Mouse (Mus musculus) neural tube, embryonic 14.5 days (tissue): ENCODE results near the gene Furin. TPM values are rescaled to one million over a fixed set of nuclear protein-coding genes. Genes with fewer than 3 reads are reported as not detected.

Experiments used
- ATAC-seq: fragments of 200-750 bp; cut with Nextera tagmentation; 2 replicates; pipeline ENCODE4 v1.8.0; 2017; ENCODE audit warnings: low read depth, mild to moderate bottlenecking, moderate TSS enrichment, moderate library complexity
- H3K27ac ChIP-seq: fragments of 300-500 bp; sonication (generic); 2 replicates; pipeline ENCODE4 v1.5.1; 2014; ENCODE audit warnings: low read depth, mild to moderate bottlenecking, control low read depth, low read length, moderate library complexity, mixed read lengths
- H3K27me3 ChIP-seq: fragments of 300-500 bp; sonication (generic); 2 replicates; pipeline ENCODE4 v1.6.1; 2014; ENCODE audit warnings: low read length; ENCODE audit not compliant: control insufficient read depth, insufficient read depth
- H3K36me3 ChIP-seq: fragments of 300-500 bp; sonication (generic); 2 replicates; pipeline ENCODE4 v1.6.1; 2014; ENCODE audit warnings: low read length, mixed read lengths; ENCODE audit not compliant: control insufficient read depth, insufficient read depth
- H3K4me1 ChIP-seq: fragments of 300-500 bp; sonication (generic); 2 replicates; pipeline ENCODE4 v1.6.1; 2014; ENCODE audit warnings: low read length; ENCODE audit not compliant: control insufficient read depth, insufficient read depth
- H3K4me2 ChIP-seq: fragments of 300-500 bp; sonication (generic); 2 replicates; pipeline ENCODE4 v1.6.1; 2014; ENCODE audit warnings: mild to moderate bottlenecking, low read depth, low read length, control low read depth
- H3K4me3 ChIP-seq: fragments of 300-500 bp; sonication (generic); 2 replicates; pipeline ENCODE4 v1.5.1; 2014; ENCODE audit warnings: low read depth, low read length, control low read depth, mixed read lengths
- H3K9ac ChIP-seq: fragments of 300-500 bp; sonication (generic); replicated peaks from 2 replicates; pipeline ENCODE4 v1.6.1; 2014; ENCODE audit warnings: low read depth, mild to moderate bottlenecking, control low read depth, low read length, mixed read lengths
- H3K9me3 ChIP-seq: fragments of 300-500 bp; sonication (generic); 2 replicates; pipeline ENCODE4 v1.6.1; 2016; ENCODE audit warnings: low read length; ENCODE audit not compliant: control insufficient read depth
- WGBS: fragments of 180-500 bp; shearing (Covaris S2); extraction: QIAGEN DNeasy Blood & Tissue Kit; methylation state at CpG from one replicate; pipeline ENCODE4 v1.1.7; 2014; 5-methylcytosine and 5-hydroxymethylcytosine counted together
- polyA plus RNA-seq: library from polyadenylated mRNA; unstranded; fragments of >200 nt; fragmentation: Nextera tagmentation; extraction: Ambion mirVana; gene quantifications from 2 replicates; pipeline ENCODE4 v1.2.1, GENCODE M21; 2014

Gene Furin
- polyA plus RNA-seq, 1 experiment from 2014 or later = 5.3 TPM

GRCm38 (mm10) chr7:80368009-80368408 lies 37.2 kb downstream of the Furin start:
- Histone ChIP-seq H3K27me3 (no peaks in the 10 kb centered on the region), H3K4me2 (no peak overlapping the region), H3K4me3 (no peak overlapping the region), H3K4me1 (peaks cover 15% of the 10 kb centered on the region), H3K27ac (no peak overlapping the region), H3K9ac (no peak overlapping the region), H3K9me3 (no peaks in the 10 kb centered on the region), H3K36me3 (peaks cover 34% of the 10 kb centered on the region)
- 93% methylated on average over 9 of the region's 9 CpGs for WGBS
- no peak for ATAC-seq

- no peak overlapping the region for H3K4me2 ChIP-seq
- H3K4me3 ChIP-seq = no peak overlapping the region
- H3K9me3 ChIP-seq = no peaks in the 10 kb centered on the region
- H3K9ac ChIP-seq = no peak overlapping the region
- H3K27ac ChIP-seq = no peak overlapping the region
- ATAC-seq = no peak
- peaks cover 15% of the 10 kb centered on the region for H3K4me1 ChIP-seq
- H3K36me3 ChIP-seq = peaks cover 42% of the 10 kb centered on the region
- no peaks in the 10 kb centered on the region for H3K27me3 ChIP-seq
- WGBS = 97% methylated on average over 7 of the region's 7 CpGs
Measured at GRCm38 (mm10) chr7:80367232-80367631, 38.0 kb downstream of the Furin start.

GRCm38 (mm10) chr7:80365759-80366158 lies 39.5 kb downstream of the Furin start:
- H3K4me2 ChIP-seq = no peak overlapping the region
- peaks cover 56% of the 10 kb centered on the region for H3K36me3 ChIP-seq
- H3K4me1 ChIP-seq = peaks cover 15% of the 10 kb centered on the region

GRCm38 (mm10) chr7:80360435-80360834 lies 44.8 kb downstream of the Furin start:
- H3K27me3 ChIP-seq = no peaks in the 10 kb centered on the region
- H3K9ac ChIP-seq = no peak overlapping the region
- H3K36me3 ChIP-seq = peaks cover 78% of the 10 kb centered on the region
- no peak for ATAC-seq
- no peak overlapping the region for H3K4me3 ChIP-seq
- H3K4me1 ChIP-seq = no peaks in the 10 kb centered on the region
- no peaks in the 10 kb centered on the region for H3K9me3 ChIP-seq
- WGBS = 80% methylated on average over 3 of the region's 3 CpGs
- H3K4me2 ChIP-seq = no peak overlapping the region
- H3K27ac ChIP-seq = no peak overlapping the region

More at GRCm38 (mm10) chr7:80365759-80366158, 39.5 kb downstream of the Furin start:
- H3K9me3 ChIP-seq = no peaks in the 10 kb centered on the region
- no peak overlapping the region for H3K27ac ChIP-seq
- no peak overlapping the region for H3K4me3 ChIP-seq
- no peaks in the 10 kb centered on the region for H3K27me3 ChIP-seq
- ATAC-seq = no peak
- 80% methylated on average over 2 of the region's 2 CpGs for WGBS
- no peak overlapping the region for H3K9ac ChIP-seq

GRCm38 (mm10) chr7:80358039-80358438 lies 47.2 kb downstream of the Furin start:
- no peak overlapping the region for H3K4me3 ChIP-seq
- no peaks in the 10 kb centered on the region for H3K4me1 ChIP-seq
- H3K27me3 ChIP-seq = no peaks in the 10 kb centered on the region
- no peak overlapping the region for H3K27ac ChIP-seq
- H3K36me3 ChIP-seq = peaks cover 77% of the 10 kb centered on the region
- ATAC-seq = no peak
- H3K9me3 ChIP-seq = no peaks in the 10 kb centered on the region
- no peak overlapping the region; the same call in 1 of the 2 replicates for H3K9ac ChIP-seq
- H3K4me2 ChIP-seq = no peak overlapping the region
- WGBS = 57% methylated on average over 4 of the region's 4 CpGs

GRCm38 (mm10) chr7:80357156-80357555 lies 48.1 kb downstream of the Furin start:
- peaks cover 77% of the 10 kb centered on the region for H3K36me3 ChIP-seq

GRCm38 (mm10) chr7:80356351-80356750 lies 48.9 kb downstream of the Furin start:
- H3K9ac ChIP-seq = no peak overlapping the region
- no peaks in the 10 kb centered on the region for H3K27me3 ChIP-seq
- H3K4me1 ChIP-seq = no peaks in the 10 kb centered on the region
- no peak overlapping the region for H3K4me2 ChIP-seq
- no peak overlapping the region for H3K27ac ChIP-seq
- no peak overlapping the region for H3K4me3 ChIP-seq
- no peaks in the 10 kb centered on the region for H3K9me3 ChIP-seq
- ATAC-seq = no peak
- H3K36me3 ChIP-seq = peaks cover 75% of the 10 kb centered on the region
- 90% methylated on average over 13 of the region's 13 CpGs for WGBS

More at GRCm38 (mm10) chr7:80357156-80357555, 48.1 kb downstream of the Furin start:
- Histone ChIP-seq H3K9ac (no peak overlapping the region), H3K4me2 (no peak overlapping the region), H3K27ac (no peak overlapping the region), H3K9me3 (no peaks in the 10 kb centered on the region), H3K27me3 (no peaks in the 10 kb centered on the region), H3K4me1 (no peaks in the 10 kb centered on the region), H3K4me3 (no peak overlapping the region)
- peak; percentile 55; the same call in 1 of the 2 replicates for ATAC-seq
- WGBS = 20% methylated on average over 8 of the region's 8 CpGs

- Histone ChIP-seq H3K27me3 (no peaks in the 10 kb centered on the region), H3K27ac (no peak overlapping the region), H3K4me2 (no peak overlapping the region), H3K36me3 (peaks cover 57% of the 10 kb centered on the region), H3K9ac (no peak overlapping the region), H3K4me1 (no peaks in the 10 kb centered on the region), H3K4me3 (no peak overlapping the region), H3K9me3 (no peaks in the 10 kb centered on the region)
- 92% methylated on average over 8 of the region's 8 CpGs for WGBS
- no peak for ATAC-seq
Measured at GRCm38 (mm10) chr7:80352920-80353319, 52.3 kb downstream of the Furin start.

- WGBS = 84% methylated on average over 2 of the region's 2 CpGs
- H3K36me3 ChIP-seq = peaks cover 45% of the 10 kb centered on the region
- H3K27ac ChIP-seq = no peak overlapping the region
- no peaks in the 10 kb centered on the region for H3K27me3 ChIP-seq
- H3K9ac ChIP-seq = no peak overlapping the region
- H3K9me3 ChIP-seq = no peaks in the 10 kb centered on the region
- H3K4me2 ChIP-seq = no peak overlapping the region
- no peak for ATAC-seq
- H3K4me3 ChIP-seq = no peak overlapping the region
- no peaks in the 10 kb centered on the region for H3K4me1 ChIP-seq
Measured at GRCm38 (mm10) chr7:80350808-80351207, 54.4 kb downstream of the Furin start.
